Mouse (Mus musculus) brain, adult 2 months (tissue): ENCODE measurements at regions not wholly inside any gene's neighbourhood (a gene's known extent, or its start where the extent isn't known, plus 50 kb on each side); places are given as distances from the start of the nearest gene placed in this dataset.

Experiments used
- DNase-seq: peaks from one replicate; pipeline ENCODE4 v3.0.0; 2011; ENCODE audit warnings: low read depth, low spot score

DNA sequence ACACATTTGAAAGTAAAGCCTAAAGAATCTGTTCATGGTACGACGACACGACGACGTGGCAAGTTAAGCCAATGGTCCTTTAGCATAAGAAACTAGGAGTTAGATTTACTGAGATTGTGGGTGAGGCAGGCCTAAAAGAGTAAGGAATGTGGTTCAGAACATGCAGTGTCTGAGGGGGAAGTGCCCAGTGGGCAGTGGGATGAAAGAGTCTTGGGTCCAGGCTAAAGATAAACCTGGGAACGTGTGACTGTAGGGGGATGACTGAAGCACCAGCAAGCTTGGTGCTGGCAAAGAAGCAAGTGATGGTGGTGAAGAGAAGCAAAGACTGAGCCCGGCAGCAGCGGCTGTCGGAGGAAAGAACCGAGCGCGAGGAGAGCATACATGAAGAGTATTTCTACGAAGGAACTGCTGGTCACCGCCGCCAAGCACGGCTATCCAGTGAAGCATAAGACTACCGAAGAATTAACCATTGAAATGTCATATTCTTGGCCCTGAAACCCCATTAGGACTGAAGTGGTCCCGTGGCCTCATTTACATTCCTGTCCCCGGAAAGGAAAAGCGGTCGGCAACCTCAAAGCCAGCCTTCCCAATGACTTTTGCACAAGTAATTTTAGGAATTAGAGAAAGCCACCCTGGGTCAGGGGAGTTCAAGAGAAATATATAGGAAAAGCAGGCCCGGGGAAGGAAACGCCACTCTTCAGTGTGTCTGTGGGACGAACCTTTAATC lies 76.2 kb upstream of the Armc2 start:
- peak; percentile 36 for DNase-seq

DNA sequence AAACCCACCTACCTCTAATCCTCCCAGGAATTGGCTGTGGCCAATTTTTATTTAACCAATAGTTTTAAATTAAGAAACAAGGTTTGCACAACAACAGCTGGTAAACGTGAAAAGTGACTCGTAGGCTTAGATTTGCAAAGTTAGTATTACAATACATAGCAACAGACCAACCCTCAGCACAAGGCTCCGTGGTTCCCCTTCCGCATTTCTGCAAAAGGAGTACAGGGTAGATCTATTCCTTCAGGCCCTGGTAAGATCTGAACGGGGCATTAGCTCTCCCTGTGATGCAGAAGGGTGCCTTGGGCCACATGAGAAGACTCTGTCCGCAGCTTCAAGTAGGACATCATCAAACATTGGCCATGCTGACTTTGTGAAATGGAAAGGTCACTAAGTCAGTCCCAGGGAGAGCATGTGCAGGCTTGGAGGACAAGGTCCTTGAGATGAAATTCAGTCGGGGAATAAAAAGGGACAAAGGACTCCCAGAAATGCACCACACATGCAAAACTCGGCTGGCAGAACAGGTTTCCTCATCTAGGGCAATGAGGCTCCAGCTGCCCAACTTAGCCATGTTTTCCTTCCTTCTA lies 75.0 kb upstream of the Armc2 start:
- no peak for DNase-seq

DNA sequence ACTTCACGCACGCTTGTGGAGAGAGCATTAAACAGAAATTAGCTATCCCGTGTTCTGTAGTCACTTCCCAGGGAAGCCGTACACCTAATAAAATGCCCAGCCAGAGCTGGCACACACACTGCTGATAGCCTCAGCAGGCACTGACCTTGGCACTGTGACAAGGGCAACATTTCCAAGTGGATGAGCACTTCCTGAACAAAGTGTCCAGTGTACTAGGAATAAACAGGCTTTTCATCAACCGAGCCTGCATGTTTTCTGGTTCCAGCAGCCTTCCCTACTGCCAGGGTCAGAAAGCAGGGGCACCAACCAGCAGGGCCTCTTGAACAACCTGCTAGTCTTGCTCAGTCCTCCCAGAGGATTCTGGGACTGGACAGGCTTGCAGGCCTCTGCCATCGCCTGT lies 74.3 kb upstream of the Armc2 start:
- DNase-seq = peak; percentile 94

DNA sequence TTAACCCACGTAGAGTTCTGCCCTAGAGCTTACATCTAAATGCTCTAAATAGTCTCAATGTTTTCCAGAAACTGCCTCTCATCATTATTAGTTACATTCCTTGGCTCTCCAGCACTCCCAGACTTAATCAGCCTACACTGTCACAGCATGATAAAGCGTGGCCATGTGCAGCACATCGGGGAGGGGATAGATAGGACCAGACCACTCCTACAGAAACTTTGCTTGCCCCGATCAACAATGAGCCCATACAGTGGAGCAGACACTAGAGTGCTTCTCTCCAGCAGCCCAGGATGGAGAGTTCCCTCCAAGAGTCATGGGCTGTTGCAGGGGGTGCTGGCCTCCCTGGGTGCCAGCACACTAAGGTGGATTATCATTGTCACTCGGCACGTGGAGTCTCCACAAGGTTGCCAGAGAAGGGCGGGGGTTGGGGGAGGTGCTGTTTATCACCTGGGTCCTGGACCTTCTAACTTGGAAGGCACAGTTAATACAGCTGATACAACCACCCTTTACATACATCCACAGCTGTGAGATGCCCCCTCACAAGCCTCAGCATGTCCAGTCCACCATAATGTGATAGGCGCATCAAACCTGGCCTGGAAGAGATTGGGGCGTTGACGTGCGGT lies 73.4 kb upstream of the Armc2 start:
- DNase-seq = no peak

DNA sequence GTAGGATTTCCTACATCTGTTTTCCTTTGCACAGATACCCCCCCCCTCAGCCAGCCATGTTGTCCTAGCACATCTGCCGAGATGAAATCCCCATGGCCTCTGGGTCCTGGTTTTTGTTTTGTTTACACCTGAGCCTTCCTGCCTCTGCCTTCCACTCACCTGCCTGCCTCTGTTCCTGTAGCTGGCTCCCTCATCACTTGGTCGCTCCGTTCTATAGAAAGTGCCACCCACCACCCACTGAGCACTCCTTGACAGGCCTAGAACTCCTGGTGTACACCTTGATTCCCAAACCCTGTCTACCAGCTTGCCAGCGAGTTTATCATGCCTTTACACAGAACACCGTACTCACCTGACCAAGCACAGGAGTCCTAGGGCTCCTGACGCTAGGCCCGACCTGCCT lies 72.6 kb upstream of the Armc2 start:
- no peak for DNase-seq

DNA sequence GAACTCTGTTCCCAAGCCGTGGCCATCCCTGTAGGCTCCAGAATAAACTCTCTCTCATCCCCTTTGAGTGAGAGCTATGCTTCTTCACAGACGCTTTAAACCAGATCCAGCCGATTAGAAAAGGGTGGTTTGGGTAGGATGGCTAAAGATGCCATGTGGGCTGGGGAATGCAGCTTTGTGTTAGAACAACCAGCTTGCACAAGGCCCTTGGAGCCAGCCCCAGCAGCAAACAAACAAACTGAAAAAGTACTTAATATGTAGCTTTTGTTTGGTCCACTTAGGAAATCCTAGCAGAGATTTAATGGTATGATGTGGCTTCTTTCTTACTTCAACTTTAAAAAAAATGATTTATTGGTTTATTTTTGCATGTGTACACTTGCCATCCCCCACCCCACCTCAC lies 71.9 kb upstream of the Armc2 start:
- no peak for DNase-seq

DNA sequence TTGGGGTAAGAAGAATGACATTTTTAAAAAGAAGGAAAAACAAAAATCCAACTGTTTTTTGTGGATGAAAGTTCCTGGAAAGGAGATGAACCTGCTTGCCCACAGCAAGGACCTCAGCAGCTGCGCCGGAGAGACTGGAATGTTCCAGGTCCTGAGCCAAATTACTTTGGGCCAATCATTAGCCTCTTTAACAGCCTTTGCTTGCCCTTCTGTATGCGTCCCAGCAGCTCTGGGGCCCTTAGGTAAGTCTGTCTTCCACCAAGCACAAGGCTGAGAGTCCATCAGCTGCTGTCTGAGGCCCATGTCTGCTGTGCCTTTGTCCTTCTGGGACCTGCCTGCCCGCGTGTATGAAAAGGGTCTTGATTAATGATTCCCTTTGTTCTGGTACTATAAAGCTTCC lies 71.4 kb upstream of the Armc2 start:
- no peak for DNase-seq

DNA sequence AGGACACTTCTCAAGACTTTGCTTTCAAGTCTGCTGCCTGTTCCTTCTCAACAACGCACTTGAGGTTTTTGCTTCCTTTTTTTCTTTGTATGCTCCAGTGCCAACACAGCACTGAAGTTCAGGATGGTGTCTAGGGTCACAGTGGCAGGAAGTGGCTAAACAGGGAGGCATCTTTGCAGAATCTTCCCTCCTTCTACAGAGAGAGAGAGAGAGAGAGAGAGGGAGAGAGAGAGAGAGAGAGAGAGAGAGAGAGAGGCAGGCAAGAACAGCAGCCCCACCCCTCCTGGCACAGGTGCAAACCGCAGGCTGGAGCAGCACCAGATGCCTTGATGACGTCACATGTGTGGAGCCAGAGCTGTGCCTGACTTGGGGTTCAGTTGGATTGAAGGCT lies 71.0 kb upstream of the Armc2 start:
- DNase-seq = peak; percentile 53

DNA sequence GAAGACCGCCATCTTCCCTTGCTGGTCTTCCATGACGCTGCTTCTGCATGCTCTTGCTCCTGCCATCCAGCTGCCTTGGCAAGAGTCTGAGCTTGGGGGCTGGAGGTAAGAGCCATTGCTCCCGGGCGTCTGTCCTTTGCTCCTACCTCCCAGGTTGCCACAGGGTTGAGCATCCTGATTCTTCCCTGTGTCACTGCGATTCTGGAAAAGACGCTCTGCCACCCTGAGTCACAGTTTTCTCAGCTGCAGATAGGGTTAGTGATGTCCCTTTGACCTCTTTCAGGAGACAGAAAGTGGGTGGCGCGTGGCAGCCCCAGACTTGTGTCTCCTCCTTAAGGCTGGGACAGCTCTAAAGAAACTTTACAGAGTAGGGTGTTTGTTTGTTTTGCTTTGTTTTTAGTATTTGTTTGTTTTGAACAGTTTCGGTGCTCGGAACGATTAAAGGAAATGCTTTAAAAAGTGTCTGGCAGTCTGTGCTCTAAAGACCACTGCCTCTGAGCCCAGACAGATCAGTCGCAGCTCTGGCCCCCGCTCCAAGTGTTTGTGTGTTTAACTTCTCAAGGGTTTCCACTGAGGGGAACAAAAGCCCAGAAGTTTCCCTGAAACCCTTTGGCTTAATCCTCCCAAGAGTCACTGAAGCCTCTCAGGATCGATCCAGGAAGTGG lies 70.5 kb upstream of the Armc2 start:
- no peak for DNase-seq

DNA sequence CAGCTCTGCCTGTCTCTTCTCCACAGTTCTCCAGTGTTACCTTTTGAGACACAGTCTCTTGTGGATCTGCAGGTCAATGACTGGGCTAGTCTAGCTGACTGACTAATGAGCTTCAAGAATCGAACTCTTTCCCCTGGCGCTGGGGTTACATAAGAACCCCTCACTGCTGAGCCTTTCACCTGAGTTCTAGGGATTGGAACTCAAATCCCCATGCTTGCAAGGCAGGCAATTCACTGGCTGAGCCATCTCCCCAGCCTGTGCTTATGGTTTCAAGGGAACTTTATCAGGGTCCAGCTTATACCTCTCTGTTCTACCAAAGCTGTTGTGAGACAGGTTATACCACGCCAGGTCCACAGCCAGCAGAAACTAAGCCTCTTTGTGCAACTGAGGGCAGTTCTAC lies 69.7 kb upstream of the Armc2 start:
- no peak for DNase-seq

DNA sequence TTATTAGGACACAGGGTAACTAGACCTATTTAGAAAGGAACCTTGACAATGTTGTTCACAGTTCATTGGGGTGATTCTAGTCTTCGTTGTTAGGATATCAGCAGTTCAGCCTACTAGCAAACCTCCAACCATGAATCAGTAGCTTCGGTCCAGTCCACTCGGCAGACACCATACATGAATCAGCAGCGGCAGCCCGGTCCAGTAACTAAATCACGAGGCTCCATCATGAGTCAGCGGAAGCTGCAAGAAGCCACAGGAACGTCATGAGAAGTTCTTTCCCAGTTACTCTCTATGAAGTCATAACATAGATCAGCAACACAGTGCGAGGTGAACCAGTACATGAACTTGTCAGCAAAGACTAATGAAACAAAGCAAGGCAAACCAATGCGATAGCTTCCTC lies 68.4 kb upstream of the Armc2 start:
- DNase-seq = no peak

DNA sequence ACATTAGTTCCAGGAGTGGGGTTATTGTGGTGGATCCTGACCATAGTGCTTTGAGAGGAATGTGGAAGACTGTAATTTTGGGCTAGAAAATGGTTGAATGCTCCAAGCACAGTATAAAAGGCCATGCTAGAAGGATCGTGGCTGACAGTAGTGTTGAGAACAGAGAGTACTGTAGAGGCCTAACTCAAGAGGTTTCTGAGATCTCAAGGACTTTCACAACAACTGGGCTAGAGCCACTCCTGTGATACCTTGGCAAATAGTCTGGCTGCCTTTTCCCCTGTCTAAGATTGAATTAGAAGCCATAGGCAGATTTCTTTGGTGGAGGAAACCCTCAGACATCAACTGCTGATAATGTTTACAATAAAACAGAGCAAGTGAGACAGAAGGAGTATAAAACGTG lies 67.1 kb upstream of the Armc2 start:
- no peak for DNase-seq

DNA sequence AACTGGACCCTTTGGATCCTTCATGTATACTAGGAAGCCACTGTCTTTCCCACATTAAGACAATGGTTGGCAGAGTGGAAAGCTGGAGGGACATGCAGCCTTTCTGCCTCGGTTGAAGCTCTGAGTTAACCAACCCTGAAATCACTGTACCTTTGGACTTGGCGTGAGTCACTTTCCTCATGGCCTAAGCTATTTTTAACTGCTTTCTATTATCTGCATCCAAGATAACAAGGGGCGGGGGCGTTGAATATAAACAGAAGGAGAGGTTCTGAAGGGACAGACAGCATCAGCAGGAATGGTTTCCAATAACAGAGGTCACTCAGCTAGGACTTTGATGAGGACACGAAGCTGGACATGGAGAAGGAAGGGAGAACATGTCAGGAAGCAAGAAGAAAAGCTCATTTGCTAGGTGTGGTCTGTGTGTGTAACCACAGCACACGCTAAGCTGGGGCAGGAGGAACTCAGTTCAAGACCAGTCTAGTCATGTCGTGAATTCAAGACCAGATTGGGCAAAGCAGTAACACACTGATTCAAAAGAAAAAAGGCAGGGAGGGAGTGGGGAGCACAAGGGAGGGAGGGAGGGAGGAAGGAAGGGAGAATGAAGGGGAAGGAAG lies 64.1 kb upstream of the Armc2 start:
- DNase-seq = no peak

DNA sequence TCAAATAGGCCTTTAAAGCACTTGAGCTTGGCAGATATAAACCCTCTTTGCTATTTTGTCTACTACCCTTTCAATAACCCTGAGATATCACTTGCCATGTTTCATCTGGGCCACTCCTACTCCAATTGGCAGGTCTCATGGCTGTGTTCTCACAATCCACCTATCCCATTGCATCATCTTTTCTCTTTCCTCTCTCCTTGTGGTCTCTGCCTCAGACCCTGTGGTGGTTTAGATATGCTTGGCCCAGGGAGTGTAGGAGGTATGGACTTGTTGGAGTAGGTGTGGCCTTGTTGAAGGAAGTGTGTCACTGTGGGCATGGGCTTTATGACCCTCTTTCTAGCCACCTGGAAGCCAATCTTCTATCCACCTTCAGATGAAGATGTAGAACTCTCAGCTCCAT lies 61.5 kb upstream of the Armc2 start:
- DNase-seq = no peak

DNA sequence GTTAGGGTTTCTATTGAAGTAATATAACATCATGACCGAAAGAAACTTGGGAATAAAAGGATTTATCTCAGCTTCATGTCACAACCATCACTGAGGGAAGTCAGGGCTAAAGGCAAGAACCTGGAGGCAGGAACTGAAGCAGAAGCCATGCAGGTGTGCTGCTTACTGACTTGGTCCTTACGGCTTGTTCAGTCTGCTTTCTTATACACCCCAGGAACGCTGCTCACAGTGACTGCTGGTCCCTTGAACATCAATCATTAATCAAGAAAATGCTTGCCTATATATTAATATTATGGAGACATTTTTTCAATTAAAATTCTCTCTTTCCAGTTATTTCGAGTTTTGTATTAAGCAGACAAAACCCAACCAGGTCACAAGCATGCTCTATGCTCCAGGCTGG lies 58.5 kb upstream of the Armc2 start:
- no peak for DNase-seq

DNA sequence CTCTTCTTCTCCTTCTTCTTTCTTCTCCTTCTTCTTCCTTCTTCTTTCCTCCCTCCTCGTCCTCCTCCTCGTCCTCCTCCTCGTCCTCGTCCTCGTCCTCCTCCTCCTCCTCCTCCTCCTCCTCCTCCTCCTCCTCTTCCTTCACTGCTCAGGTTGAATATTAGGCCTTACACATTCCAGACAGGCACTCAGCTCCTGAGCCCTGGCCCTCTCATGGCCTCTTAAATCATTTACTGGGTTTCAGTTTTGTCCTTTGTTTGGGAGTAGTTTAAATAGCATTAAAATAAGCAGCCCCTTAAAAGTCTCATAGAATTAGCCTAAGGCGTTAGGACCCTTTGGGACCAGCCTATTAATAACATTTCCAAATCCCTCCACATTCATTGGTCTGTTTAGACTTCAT lies 57.3 kb upstream of the Armc2 start:
- DNase-seq = no peak

DNA sequence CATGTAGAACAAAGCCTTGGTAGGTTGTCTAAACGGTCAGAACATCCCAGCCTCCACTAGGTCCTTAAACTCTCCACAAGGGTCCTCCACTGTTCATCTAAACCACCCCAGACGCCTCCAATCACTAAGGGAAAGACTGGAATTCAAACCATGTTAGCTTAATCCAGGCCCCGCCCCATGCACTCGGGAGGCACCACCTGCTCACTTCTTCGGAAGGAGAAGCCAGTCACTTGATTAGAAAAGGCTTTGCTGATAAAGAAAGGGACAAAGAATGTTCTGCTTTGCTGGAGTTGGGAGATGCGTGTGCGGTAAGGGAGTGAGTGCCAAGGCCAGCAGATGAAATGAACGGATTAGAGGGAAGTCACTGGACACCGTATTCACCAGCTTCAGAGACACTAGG lies 54.5 kb upstream of the Armc2 start:
- no peak for DNase-seq

DNA sequence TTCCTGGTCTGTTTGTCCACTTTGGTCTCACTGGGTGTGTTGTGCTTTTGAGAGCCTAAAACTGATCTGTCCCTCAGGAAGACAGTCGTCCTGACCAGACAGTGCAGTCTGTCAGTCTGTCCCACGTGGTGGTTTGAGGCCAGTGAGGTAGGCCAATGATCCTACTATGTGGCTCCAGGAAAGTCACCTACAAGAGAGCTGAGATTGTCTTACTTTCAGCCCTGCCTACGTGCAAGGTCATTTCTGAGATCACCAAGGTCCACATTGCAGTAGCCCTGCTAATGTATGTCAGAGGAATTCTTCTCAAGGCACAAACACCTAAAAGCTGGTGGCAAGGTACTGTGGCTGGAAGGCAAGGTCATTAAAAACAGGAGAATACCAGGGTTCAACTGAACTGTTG lies 53.9 kb upstream of the Armc2 start:
- no peak for DNase-seq

DNA sequence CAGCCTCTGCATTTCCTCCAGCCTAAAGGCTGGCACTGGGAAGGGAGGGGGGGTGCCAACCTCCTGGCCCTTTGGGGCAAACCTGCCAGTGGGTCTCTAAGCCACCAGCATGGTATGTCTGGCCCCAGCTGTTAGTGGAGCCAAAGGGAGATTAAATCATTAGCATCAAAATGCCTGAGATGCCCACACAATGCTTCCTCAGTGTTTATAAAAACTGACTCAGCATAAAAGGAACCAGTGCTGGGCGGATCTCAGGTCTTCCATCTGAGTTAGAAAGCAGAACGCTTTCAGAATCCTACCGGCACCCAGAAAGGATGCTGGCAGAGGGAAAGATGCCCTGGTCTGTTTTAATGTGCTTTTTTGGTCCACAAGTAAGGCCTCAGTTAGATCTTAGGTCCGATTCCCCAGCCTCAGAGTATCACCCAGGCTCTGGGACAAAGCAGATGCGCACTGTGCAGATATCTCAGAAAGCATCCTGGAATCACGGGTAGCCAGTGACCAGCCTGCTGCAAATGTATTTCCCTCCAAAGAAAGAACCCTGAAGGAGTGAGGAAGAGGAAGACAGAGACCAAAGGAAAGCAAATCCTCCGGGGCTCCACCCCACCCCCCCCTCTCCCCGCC lies 53.3 kb upstream of the Armc2 start:
- DNase-seq = no peak

DNA sequence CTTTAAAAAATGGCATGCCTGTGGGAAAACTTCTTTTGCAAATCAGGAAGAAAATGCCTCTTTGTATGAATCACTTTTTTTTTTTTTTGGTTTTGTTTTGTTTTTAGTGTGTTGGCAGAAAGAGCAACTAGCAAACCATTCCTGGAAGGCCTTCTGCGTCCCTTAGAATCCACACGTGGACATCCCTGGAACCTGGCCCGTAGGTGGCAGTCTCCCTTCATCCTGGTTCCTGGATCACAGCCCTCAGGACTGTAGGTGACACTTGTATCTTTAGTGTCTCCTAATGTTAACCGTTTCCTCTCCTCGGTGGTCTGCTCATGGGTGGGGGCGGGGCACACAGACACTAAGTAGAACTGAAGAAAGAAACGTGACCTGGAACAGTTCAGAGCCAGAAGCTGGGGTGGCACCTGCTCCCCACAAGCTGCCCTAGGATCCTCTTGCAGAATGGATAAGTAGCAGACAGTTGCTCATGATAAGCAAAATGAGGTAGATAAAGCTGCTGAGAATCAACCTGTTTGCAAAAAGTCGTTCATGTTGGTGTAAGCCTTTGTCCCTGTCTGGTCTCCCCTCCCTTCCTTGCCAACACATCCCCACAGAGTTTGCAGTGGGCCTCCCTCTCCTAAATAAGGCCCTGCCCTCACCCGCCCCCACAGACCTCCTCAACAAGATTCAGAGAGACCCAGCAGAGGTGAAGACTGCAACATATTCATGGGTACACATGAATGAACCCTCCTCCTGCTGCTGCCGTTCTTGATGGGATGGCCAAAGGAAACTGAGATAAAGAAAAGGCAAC lies 52.6 kb upstream of the Armc2 start:
- peak; percentile 90 for DNase-seq

DNA sequence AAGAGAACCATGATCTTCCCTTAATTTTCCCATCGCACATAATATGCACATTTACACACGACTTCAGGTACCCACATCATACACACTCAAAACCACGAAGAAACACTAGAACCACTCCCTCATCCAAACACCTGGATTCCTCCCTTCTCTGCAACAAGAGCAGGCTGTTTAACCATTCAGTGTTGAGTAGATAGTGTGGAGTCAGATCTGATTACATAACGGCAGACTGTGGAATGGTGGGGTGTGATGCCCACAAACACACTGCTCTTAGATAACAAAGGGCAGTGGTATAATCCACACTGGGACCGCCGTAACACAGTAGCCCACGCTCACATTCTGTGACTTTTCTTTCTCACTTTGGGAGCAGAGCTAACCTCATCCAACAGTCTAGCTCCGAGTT lies 51.5 kb upstream of the Armc2 start:
- no peak for DNase-seq
